Mouse (Mus musculus) stomach, postnatal 0 days (tissue): ENCODE data around the gene Pofut2.

Source experiments
- CTCF ChIP-seq: IDR thresholded peaks from 2 replicates; pipeline ENCODE4 v1.5.1; 2016; ENCODE audit warnings: antibody characterized with exemption, low read depth, mild to moderate bottlenecking, moderate library complexity
- EP300 ChIP-seq: optimal IDR thresholded peaks from 2 replicates; pipeline ENCODE3; 2016; ENCODE audit warnings: antibody characterized with exemption

- TF ChIP-seq CTCF = peak; percentile 56
- no peak for TF ChIP-seq EP300
These were observed 7.7 kb upstream of the Pofut2 start for GRCm38 (mm10) chr10:77251223-77251783.
